Mouse (Mus musculus) liver, postnatal 0 days (tissue): ENCODE measurements around the gene Nup214.

Experiments
- CTCF ChIP-seq: sonication (generic); IDR thresholded peaks from 2 replicates; pipeline ENCODE4 v1.5.1; 2016; ENCODE audit warnings: antibody characterized with exemption, low read depth
- EP300 ChIP-seq: IDR thresholded peaks from 2 replicates; pipeline ENCODE4 v1.6.1; 2016; ENCODE audit warnings: antibody characterized with exemption, low read depth, mild to moderate bottlenecking

DNA sequence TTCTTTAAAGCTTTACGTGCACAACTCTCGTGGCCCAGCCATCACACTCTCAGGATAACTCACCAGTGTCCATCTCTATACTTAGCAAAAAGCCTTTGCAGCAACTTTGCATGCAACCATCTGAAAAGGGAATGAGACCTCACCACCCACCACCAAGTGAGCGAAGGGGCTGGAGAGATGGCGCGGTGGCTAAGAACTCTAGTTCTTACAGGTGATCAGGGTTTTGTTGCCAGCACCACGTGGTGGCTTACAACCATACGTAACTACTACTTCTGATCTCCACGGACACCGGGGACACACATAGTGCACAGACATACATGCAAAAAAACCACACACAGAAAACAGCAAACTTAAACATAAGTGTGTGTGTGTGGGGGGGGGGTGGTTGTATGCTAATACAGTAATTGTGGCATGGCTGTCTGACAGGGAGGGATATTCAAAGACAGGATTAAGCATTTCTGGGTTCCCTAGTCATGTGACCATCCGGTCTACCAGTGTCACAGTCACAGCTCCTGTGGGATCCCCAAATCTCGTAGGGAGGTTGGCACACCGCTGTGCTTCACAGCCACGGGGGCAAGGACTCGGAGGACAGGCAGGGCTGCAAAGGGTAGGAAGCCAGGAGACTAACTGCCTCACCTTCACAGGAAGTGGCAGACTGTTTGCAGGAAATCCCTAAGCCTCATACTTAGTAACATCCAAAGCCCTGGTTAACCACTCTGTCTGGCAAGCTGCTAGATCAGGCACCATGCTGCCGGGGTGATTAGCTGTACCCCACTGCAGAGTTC, 88.6 kb downstream of the Nup214 start:
- TF ChIP-seq CTCF (no peak), EP300 (no peak)
